Mouse (Mus musculus) MEL-GATA-1-ER (cell line): ENCODE measurements around the gene Dcaf8.

ENCODE experiments used
- DNase-seq: peaks from one replicate; pipeline ENCODE4 v3.0.0-alpha.2; 2012; ENCODE audit warnings: low read depth; ENCODE audit errors: extremely low read depth

Dcaf8 gene

GRCm38 (mm10) chr1:172192217-172192616, 44.3 kb downstream of the Dcaf8 start:
- DNase-seq = no peak

GRCm38 (mm10) chr1:172194435-172194834, 46.6 kb downstream of the Dcaf8 start:
- no peak for DNase-seq

GRCm38 (mm10) chr1:172197146-172197545, 49.3 kb downstream of the Dcaf8 start:
- DNase-seq = no peak

DNA sequence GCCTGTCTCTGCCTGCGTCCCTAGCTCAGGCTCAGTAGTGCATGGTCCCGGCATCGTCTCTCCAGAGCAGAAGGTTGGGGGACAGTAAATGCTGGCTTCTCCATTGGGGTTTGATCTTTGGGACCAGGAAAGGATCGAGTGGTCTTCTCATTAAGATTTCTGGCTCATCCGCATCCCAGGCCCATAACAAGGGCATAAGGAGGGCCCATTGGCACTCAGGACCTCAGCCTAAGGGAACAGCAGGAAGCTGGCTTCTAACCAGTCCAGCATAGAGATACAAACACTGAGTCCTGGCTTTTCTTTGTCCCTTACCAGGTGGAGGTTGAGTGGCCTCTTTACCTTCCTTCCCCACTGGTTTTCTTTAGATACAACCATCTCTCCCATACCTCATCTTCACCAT, 50.0 kb downstream of the Dcaf8 start:
- DNase-seq = no peak

- no peak for DNase-seq
Measured at GRCm38 (mm10) chr1:172198316-172198715, 50.4 kb downstream of the Dcaf8 start.

GRCm38 (mm10) chr1:172198996-172199395, 51.1 kb downstream of the Dcaf8 start:
- no peak for DNase-seq

- no peak for DNase-seq
Measured at GRCm38 (mm10) chr1:172200161-172200560, 52.3 kb downstream of the Dcaf8 start.

GRCm38 (mm10) chr1:172200871-172201447, 53.1 kb downstream of the Dcaf8 start:
- DNase-seq = no peak

DNA sequence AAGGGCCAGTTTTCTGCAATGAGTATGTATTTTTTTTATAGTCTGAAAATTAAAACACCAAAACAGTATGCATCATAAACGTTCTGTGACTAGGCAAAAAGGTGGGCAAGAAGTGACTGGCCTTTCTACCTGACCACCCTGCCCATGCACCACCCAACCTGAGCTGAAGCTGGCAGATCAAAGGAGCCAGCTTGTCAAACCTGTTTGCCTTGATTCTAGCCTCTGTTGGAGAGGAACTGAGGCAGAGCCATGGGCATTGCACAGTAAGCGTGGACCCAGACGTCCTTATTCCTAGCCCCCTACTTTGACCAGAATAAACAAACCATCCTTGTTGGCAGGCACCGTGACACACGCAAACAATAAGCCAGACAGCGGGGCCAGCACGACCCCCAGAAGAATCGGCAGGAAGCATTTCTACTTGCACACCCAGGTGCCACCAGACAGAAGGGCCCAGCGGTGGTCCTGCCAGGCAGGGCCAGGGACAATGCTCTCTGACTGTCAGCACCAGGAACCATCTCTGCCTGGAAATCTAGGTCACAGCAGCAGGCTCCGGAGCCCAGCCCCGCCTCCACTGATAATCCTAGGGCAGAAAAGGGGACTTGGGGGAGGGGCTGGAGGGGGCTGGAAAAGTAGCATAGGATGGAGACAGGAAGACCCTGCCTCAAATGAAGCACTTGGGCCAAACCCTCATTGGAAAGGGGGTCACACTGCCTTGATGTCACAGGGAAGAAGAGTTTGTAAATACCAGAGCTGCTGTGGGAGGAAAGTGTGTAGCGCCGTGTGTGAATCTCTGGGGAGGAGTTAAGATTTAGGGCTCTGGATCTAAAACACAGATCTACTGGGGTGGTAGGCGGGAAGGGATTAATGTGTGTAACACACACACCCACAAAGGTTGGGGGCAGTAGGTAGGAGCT, 54.3 kb downstream of the Dcaf8 start:
- DNase-seq = no peak

DNA sequence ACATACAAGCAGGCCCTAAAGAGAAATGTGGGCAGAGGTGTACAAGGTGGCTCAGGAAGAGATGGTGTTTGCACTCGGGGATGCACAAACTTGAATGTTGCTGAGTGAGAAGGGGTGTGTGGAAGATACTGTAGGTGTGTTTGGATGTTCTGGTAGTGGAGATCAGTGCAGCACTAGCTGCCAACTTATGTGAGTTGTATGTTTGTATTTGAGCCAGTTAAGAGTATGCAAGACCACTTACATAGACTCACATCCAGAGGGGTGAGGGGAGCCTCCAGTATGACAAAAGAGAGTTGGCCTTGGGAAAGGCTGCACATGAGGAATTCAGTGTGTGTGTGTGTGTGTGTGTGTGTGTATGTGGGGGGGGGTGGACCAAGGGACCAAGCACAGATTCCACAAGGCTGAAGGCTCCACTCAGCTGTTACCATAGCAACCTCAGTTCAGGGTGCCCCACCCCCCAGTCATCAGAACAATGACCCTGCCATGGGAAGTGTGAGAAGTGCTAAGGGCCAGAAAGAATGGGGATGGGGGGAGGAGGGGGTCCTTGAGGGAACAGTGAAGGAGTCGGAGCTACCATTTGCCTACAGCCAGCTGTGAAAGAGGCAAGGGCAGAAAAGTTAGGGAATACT, 55.1 kb downstream of the Dcaf8 start:
- no peak for DNase-seq

GRCm38 (mm10) chr1:172203566-172203965, 55.7 kb downstream of the Dcaf8 start:
- no peak for DNase-seq

DNA sequence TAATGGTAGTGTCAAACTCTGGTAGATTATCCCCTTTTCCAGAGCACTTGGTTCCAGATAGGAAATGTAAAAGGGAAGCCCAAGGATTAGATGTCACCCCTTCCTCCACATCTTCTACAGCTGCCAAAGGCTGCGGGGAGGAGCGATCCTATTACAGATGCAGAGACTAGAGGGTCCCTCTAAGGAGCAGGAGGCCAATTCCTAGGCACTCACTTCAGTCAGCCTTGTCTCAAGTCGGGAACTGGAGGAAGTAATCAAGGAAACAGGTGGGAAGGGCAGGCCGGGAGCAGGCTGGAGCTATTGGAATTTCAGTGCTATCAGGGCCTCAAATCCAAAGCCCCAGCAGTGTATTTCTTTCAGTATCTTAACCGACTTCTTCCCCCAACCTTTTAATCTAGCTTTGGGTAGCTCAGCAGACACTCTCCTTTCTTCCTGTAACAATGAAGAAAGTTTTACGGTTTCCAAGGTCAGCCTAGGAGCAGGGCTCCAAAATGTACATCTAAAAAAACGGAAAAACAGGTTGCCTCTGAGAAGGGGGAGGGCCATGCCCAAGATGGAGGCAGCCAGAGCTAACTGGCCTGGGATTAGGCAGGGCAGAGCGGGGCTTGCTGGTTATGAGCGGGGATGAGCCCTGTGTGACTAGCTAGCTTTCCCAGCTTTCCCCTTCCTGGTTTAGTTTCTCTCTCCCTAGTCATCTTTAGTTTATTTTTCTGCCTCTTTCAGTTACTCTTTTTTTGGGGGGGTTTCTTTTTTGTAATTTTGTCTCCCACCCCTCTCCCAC, 56.3 kb downstream of the Dcaf8 start:
- no peak for DNase-seq

- no peak for DNase-seq
Measured at GRCm38 (mm10) chr1:172204814-172205740, 57.2 kb downstream of the Dcaf8 start.

DNA sequence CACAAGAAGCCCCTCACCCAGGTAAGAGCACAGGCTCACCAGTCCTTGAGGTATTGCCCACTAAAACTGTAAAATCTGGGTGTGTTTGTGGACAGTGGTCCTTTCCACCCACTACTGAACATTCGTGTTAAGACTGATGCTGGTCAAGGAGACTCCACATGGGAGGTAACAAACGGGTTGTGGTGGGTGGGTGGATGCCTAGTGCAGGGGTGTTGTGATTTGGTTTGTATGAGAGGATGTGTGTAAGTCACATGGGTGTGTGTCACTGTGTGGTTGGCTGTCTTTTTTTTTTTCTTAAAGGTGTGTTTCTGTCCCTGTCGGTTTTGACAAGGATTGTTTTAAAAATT, 57.8 kb downstream of the Dcaf8 start:
- no peak for DNase-seq

- DNase-seq = no peak
Measured at GRCm38 (mm10) chr1:172206141-172206917, 58.4 kb downstream of the Dcaf8 start, which contains the start of gene Pea15a. TSS of gene Pea15a (minus strand) at chr1:172206804.

DNA sequence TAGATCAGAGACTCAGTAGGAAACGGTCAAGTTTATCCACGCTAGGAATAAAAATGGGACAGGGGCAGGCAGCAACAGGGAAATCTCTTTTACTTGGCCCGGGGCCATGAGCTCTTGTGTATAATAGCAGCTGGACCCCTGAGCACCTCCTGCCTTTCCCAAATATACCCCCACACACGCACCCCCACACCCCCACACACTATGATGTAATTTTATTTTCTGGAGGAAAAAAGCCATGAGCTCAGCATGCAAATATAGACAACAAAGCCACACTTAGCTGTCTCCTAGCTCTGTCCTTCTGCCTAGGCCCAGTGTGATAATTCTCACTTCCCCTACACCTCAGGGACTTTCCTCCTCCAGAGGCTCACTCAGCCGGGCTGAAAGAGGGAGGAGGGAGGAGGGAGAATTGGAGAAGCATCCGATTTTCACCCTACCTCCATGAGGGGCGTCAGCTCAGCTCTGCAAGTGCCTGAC, 59.3 kb downstream of the Dcaf8 start:
- no peak for DNase-seq

- no peak for DNase-seq
Measured at GRCm38 (mm10) chr1:172212776-172213175, 64.9 kb downstream of the Dcaf8 start.

DNA sequence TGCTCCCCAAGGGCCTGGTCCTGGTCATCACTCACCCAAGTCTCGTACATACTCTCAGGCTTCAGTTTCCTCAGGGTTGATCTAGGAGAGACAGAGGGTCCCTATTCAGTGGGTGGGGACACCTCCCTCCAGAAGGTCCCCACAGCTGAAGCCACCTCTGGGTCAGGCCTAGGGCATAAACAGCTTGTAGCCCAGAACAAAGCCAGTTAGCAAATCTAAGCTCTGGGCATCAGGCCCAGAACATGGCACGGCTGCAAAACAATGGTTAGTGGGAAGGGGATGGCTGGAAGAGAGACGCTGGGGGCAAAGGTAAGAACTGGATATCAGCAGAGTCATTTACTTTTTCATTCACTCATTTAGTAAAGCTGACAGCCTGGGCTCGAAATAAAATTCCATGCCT, 65.9 kb downstream of the Dcaf8 start:
- no peak for DNase-seq

- no peak for DNase-seq
Measured at GRCm38 (mm10) chr1:172214748-172215147, 66.9 kb downstream of the Dcaf8 start.

DNA sequence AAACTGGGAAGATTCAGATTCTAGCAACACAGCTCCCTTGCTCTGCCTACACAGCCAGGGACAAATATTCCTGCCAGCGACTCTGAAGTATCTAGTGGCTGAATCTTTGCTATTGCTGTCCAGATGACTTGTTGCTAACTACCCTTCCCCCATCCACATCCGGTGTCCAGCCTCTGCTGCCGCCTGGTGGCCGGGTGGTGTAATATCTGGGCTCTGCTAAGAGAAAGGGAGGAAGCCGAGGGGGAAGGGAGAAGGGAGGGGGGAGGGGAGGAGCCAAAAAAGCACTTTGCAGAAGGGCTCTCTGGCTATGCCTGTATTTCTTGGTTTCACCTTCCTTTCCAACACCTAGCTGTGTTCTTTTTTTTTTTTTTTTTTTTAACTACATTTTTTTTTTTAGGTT, 69.3 kb downstream of the Dcaf8 start:
- DNase-seq = peak; percentile 75
